Mouse (Mus musculus): ENCODE data around the gene Dnajc13.

DNA sequence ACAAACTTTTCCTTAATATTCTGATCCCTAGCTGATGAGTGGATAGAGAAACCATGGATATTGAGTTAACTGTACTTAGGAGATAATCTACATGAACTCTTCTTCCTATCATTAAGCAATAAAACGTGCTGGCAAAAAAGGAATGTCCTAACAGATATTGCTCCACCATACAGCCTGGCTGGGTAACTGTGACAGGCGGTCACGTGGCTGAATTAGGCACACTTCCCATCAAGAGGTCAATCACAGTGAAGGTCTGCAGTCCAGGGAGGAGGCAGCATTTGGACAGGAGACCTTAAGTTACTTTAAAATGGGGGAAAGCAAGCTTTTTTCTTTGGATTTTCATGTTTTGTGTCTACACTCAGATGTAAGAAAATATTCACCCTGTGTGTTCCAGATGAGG lies 30.7 kb downstream of the Dnajc13 start:
- no peak for TF ChIP-seq POLR2A (IDR thresholded peaks at IDR 0.05; ENCODE audit: borderline replicate concordance, extremely low read depth, insufficient read depth, insufficient read length, poor library complexity, severe bottlenecking)
- no peak for TF ChIP-seq CTCF (IDR thresholded peaks at IDR 0.05; ENCODE audit: borderline replicate concordance, extremely low read depth, insufficient read depth, insufficient read length)

Data from brain, embryonic 14.5 days (tissue).